Mouse (Mus musculus) NIH3T3 (cell line): Measurements from ENCODE around the gene Erp29.
"Not testable (repeated sequence)": the region's sequence is repeated elsewhere in the genome, so short reads cannot be mapped to it uniquely, and the experiment has no call there.

ENCODE experiments used
- DNase-seq: peaks from one replicate; pipeline ENCODE4 v3.0.0-alpha.2; 2012; ENCODE audit warnings: low read depth

Erp29 gene

GRCm38 (mm10) chr5:121452026-121452869 is at the start of gene Erp29:
TSS of gene Erp29 (minus strand) at chr5:121452506.
- DNase-seq: peak; percentile 99

DNA sequence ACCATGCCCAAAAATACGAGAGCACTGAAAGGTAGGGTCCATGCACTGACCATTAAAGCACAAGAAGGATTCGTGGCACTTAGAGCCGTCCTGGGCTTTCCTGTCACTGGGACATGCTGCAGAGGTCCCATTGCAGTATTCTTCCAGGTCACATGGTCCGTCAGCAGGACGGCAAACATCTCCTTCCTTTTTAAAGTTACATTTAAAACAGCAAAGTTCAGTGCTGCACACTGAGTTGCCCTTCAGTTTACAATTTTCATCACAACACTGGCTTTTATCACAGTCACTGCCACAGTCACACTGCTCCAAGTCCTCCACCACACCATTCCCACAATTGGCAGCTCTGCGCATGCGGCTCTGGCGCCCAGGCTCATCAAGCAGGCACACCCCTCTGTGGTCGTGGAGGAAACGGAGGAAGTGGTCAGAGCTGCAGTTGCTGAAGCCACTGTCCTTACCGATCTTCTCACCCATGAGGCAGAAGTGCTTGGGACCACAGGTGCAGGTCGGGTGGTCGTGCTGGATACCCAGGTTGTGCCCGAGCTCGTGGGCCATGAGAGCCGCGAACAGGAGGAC is 49.2 kb upstream of the Erp29 start:
- not testable (repeated sequence) for DNase-seq

DNA sequence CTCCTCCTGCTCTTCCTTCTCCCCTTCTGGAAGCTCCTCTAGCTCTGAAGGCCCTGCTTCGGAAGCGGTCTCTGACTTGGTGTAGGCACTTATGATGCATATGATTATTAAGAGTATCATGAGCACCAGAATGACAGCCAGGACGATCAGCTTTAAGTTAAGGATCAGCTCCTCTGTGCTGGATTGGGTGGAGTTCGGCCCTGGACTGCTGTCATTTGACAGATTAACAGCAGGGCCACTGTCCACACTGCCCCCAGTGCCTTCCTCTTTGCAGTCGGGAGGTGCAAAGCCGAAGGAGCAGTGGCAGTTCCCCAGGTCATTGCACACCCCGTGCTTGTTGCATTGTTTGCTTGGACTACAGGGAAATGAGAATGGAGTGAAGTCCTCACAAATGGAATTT is 48.4 kb upstream of the Erp29 start:
- DNase-seq: no peak

DNA sequence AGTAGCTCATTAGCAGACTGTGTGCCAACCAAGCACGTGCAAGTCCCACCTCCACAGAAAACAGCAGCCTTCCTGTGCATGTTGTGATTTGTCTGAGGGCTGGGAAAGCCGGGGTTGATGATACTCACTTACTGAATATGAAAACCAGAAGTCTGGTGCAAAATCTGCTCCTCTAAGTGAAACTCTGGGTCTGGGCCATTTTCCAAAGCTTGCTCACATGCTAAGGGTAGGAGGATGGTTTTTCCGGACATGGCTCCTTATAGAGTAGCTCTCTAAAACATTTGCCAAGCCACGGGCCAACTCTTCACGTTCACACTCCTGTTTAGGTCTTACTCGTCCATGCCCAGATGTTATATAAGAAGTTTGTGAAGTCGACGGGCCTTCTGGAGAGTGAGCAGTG is 41.0 kb upstream of the Erp29 start:
- DNase-seq: peak; percentile 59

DNA sequence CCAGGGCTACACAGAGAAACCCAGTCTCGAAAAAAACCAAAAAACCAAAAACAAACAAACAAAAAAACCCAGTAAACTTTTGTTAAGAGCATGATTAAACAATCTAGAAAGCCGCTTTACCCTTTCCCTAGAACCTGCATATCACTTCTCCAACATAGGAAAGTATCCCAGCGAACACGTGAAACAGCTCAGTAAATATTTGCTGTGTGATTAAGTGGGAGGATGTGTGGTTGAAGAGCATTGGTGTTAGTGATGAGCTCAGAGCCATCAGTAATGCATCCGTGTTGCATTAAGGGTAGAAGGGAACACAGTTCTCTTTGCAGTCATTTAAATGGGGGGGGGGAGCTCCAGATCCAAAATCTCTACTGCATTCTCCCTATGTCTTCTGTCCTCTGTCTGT is 32.5 kb upstream of the Erp29 start:
- no peak for DNase-seq

DNA sequence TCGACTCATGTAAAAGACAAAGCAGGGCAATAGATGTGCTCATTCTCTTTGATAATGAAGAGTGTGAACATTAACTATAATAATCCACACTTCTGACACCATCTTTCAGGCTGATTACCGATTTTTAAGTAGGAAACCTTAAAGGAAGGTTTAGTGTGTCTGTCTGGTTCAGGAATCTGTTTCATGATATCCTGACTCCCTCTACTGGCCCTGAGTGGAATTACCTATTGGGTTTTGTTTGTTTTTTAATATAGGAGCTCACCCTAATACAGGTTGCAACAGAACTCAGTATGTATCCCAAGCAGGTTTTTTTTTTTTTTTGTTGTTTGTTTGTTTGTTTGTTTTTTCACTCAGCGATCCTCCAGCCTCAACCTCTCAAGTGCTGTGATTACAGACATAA is 25.4 kb upstream of the Erp29 start:
- DNase-seq: peak; percentile 90

DNA sequence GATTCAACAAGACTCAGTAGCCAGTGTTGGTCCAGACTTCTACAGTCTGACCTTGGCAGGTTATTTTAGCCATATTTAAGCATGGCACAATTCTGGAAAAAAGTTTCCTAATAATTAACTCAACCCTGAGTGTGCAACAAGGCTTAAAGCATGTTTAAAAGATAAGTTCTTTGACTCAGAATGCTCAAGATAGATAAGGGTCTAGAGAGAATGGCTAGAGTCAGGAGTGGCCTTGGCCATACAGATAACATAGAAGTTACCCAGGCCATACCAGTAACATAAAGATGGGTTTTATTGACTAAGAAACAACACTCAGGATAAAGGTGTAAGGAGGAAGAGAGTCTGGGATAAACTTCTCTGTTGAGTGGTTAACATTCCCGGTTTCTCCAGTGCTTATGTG is 23.7 kb upstream of the Erp29 start:
- no peak for DNase-seq

DNA sequence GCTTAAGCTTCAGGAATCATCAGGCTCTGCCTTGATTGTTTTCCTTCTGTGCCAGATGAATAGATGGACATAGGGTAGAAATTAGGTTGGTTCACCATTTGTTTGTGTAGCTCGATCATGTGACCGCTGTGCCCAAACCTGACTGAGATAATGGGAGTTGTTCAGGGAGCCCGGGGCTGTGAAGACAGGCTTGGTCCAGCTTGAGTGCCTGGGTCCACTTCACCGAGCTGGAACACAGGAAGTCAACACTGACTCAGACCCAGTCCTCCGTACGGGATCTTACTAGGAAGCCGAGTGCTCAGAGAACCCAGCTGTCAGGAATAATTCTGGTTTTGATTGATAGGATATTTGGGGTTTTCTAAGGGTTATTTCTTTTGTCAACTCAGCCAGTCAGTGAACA is 22.3 kb upstream of the Erp29 start:
- DNase-seq: peak; percentile 17

- DNase-seq: no peak
Measured at GRCm38 (mm10) chr5:121472411-121472810, 20.1 kb upstream of the Erp29 start.

DNA sequence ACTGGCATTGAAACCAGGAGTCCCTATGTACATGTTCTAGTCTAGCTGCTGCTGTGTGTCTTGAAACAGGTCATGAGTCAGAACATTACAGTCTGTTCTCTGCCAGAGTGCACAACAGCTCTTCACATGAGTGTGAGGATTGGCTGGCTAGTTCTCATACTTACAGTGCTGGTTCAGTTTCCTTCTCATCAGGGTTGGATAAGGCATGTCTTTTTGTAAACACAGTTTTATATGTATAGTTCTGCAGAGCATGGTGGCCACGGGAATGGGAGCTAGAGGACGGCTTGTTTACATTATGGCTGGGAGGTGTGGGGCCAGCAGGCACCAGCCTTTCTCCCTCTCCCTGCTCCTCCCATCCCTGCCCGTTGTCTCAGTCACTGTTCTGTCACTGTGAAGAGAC is 17.3 kb upstream of the Erp29 start:
- DNase-seq: peak; percentile 48

- DNase-seq: peak; percentile 77
Measured at GRCm38 (mm10) chr5:121463601-121464250, 11.4 kb upstream of the Erp29 start.

GRCm38 (mm10) chr5:121462967-121463366 is 10.7 kb upstream of the Erp29 start:
- no peak for DNase-seq

- no peak for DNase-seq
Measured at GRCm38 (mm10) chr5:121462171-121462502, 9.8 kb upstream of the Erp29 start.

- no peak for DNase-seq
Measured at GRCm38 (mm10) chr5:121461339-121462170, 9.2 kb upstream of the Erp29 start.

- no peak for DNase-seq
Measured at GRCm38 (mm10) chr5:121455510-121456265, 3.4 kb upstream of the Erp29 start.

- DNase-seq: peak; percentile 54
Measured at GRCm38 (mm10) chr5:121454503-121454782, 2.1 kb upstream of the Erp29 start.

DNA sequence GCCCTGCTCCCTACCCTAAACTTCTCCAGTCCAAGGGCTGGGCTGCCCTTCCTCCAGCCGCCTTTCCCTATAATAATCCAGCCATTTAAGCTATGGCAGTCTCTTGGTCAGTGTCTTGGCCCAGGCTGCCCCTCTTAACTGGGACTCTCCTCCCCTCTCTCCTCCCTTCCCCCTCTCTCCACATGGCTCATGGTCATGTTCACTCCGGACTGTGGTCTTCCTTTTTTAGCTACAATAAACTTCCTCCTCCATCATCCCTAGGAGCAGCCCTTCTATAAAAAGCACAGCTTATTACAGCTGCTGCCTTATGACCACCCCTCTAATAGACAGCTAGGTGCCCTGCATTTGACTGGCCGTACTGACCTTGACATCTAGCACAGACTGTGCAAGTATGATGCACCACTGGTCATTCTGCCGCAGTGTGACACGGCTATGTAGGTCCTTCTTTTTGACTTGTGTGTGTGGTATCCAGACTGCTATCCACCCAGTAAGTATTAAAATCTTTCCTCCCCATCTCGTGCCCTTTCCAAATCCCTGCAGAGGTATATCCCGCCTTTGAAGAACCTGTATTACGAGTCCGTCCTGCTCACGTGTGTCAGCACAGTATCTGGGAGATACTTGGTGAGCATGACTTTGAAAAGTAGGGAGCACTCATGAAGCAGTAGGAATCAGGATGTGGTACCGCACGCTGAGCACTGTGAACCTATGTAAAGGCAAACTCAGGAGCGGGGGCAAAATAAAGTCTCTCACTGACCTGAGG is 1.6 kb upstream of the Erp29 start:
- DNase-seq: no peak

- DNase-seq: peak; percentile 70
Measured at GRCm38 (mm10) chr5:121452906-121453305, 600 bp upstream of the Erp29 start.

GRCm38 (mm10) chr5:121451644-121452025 is 671 bp downstream of the Erp29 start, which contains the start of gene Tmem116:
TSS of gene Tmem116 (plus strand) at chr5:121451893.
- DNase-seq: peak; percentile 58

GRCm38 (mm10) chr5:121451203-121451602 is 1.1 kb downstream of the Erp29 start:
- DNase-seq: no peak

DNA sequence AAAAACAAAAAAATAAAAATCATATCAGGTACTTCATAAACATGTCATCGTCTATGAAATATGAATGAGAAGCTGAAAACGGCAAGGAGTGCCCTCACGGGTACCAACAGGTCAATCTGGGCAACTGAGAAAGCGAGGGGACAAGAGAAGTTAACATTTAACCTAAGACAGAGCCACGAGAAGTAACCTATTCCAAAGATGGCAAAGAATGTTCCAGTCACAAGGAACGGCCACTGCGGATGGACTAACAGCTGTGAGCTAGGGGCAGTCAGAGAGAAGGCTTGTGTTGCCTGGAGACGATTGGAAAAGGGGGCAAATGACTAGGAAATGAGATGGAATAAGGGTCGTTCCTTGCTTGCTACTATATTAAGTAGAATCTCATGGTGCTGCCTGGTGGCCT is 1.8 kb downstream of the Erp29 start:
- no peak for DNase-seq
